In the genomic region with DNA sequence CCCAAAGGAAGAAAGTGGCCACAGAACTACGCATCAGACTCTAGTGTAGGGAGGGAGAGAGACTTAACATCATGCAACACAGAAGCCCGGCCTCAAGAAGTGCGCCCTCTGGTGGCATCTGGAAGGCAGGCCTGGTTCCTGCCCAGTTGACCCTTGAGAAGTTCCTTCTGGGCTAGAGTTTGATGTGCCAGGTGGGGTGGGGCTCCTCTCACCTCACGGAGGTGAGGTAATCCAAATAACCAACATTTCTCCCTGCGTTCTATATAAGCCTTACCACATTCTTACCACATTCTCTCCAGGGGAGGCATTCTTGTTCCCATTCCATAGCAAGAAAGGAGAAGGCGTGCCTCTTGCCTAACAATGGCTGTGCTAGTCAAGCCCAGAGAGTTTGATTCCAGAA, we compare ENCODE assay signal across 9 mouse cellular contexts. TPM values are rescaled to one million over a fixed set of nuclear protein-coding genes. Genes with fewer than 3 reads are reported as not detected.
DNase-seq lines count a peak whose midpoint lies in the region; ATAC-seq lines count a peak whose summit lies in the region.
"Had no signal": no experiment of that assay in that cellular context is flagged by ENCODE, and none has a peak within 500 bp of the region (broad histone marks: within the 10 kb centered on the region; RNA-seq: fewer than 3 reads in every experiment).

No protein-coding gene starts in this region.

- H3K27ac ChIP-seq in midbrain, embryonic 10.5 days (replicated peaks): no peak overlapping the region
- H3K27ac ChIP-seq in midbrain, embryonic 16.5 days (ENCODE audit: low read length): no peak overlapping the region
- H3K27ac ChIP-seq in limb, embryonic 10.5 days: no peak overlapping the region
- H3K27ac ChIP-seq: neural tube, embryonic 13.5 days had no signal

- no peak overlapping the region for H3K4me3 ChIP-seq in midbrain, embryonic 10.5 days
- no peak overlapping the region for H3K4me3 ChIP-seq in midbrain, embryonic 16.5 days (ENCODE audit: low read depth, low read length)
- no peak overlapping the region for H3K4me3 ChIP-seq in limb, embryonic 10.5 days
- H3K4me3 ChIP-seq: neural tube, embryonic 13.5 days had no signal

- ATAC-seq in midbrain, embryonic 16.5 days: no peak
- ATAC-seq in hematopoietic stem cell, adult 5-6 weeks (replicated peaks in 1 of 2; ENCODE audit: insufficient read depth in 1 of 2, low FRiP score in 2 of 2, low TSS enrichment in 1 of 2, low read depth in 1 of 2, poor library complexity in 2 of 2, severe bottlenecking in 2 of 2): peak; percentile 75 to 80

- no peaks in the 10 kb centered on the region for H3K9me3 ChIP-seq in midbrain, embryonic 10.5 days (replicated peaks)
- no peaks in the 10 kb centered on the region for H3K9me3 ChIP-seq in midbrain, embryonic 16.5 days (replicated peaks; ENCODE audit: control insufficient read depth, low read length, poor library complexity, severe bottlenecking)
- no peaks in the 10 kb centered on the region for H3K9me3 ChIP-seq in limb, embryonic 10.5 days (replicated peaks)
- H3K9me3 ChIP-seq: neural tube, embryonic 13.5 days had no signal

- WGBS in midbrain, embryonic 10.5 days: 21% methylated on average over 6 of the region's 6 CpGs
- 23% methylated on average over 6 of the region's 6 CpGs for WGBS in midbrain, embryonic 16.5 days
- 24% methylated on average over 6 of the region's 6 CpGs for WGBS in limb, embryonic 10.5 days

- no peak overlapping the region for H3K4me2 ChIP-seq in midbrain, embryonic 16.5 days (ENCODE audit: low read length)
- H3K4me2 ChIP-seq: neural tube, embryonic 13.5 days had no signal

- peaks cover 9% of the 10 kb centered on the region; the same call in 1 of the 2 replicates for H3K27me3 ChIP-seq in midbrain, embryonic 10.5 days (ENCODE audit: low read depth, poor library complexity, severe bottlenecking)
- H3K27me3 ChIP-seq in midbrain, embryonic 16.5 days (ENCODE audit: control insufficient read depth, insufficient read depth, low read depth, low read length): no peaks in the 10 kb centered on the region
- peaks cover 12% of the 10 kb centered on the region for H3K27me3 ChIP-seq in limb, embryonic 10.5 days (ENCODE audit: low read depth, poor library complexity, severe bottlenecking)

- H3K36me3 ChIP-seq in midbrain, embryonic 10.5 days: peaks cover 19% of the 10 kb centered on the region
- 0 out of 2 replicates have a peak, but pooled peaks cover 1% of the 10 kb centered on the region for H3K36me3 ChIP-seq in midbrain, embryonic 16.5 days (ENCODE audit: control insufficient read depth, insufficient read depth, low read length)
- H3K36me3 ChIP-seq in limb, embryonic 10.5 days: peaks cover 14% of the 10 kb centered on the region

- DNase-seq in midbrain, embryonic 10.5 days (ENCODE audit: low spot score): peak; percentile 78
- DNase-seq in adrenal gland, postnatal 14 days: peak; percentile 89
- peak; percentile 66 for DNase-seq in embryo, embryonic 9.5 days (ENCODE audit: extremely low spot score)
- peak; percentile 86 for DNase-seq in limb, embryonic 10.5 days (ENCODE audit: low spot score)
- peak; percentile 88 for DNase-seq in naive thymus-derived CD4-positive, alpha-beta T cell, adult 2 months (ENCODE audit: low read depth)
- peak; percentile 42 to 52 for DNase-seq in thymus, adult 18-20 months

- peaks cover 19% of the 10 kb centered on the region for H3K4me1 ChIP-seq in midbrain, embryonic 10.5 days
- peaks cover 16% of the 10 kb centered on the region for H3K4me1 ChIP-seq in midbrain, embryonic 16.5 days (ENCODE audit: control insufficient read depth, insufficient read depth, low read length)
- H3K4me1 ChIP-seq in limb, embryonic 10.5 days: no peaks in the 10 kb centered on the region

- no peak overlapping the region for H3K9ac ChIP-seq in midbrain, embryonic 16.5 days (ENCODE audit: low read depth, low read length)
- H3K9ac ChIP-seq: neural tube, embryonic 13.5 days had no signal

RNA-seq across cellular contexts. Expression of a gene that starts 12.7 kb away (rescaled TPM):
- polyA plus RNA-seq in midbrain, embryonic 10.5 days (2016; fragmentation: Nextera tagmentation; extraction: Ambion mirVana): 2,607 and 3,209 TPM in 2 replicates
- 7,758 and 8,549 TPM in 2 replicates for polyA plus RNA-seq in midbrain, embryonic 16.5 days (2015; fragmentation: Nextera tagmentation; extraction: Ambion mirVana)
- total RNA-seq in adrenal gland, postnatal 14 days (2021): 118 and 119 TPM in 2 replicates
- 1,445 and 1,820 TPM in 2 replicates for total RNA-seq in hematopoietic stem cell, adult 5-6 weeks (2017)
- 1,855 and 1,993 TPM in 2 replicates for polyA plus RNA-seq in limb, embryonic 10.5 days (2016; fragmentation: Nextera tagmentation; extraction: Ambion mirVana)

RNA-seq across cellular contexts. Expression of a gene that starts 15.6 kb away (rescaled TPM):
- polyA plus RNA-seq in midbrain, embryonic 10.5 days (2016; fragmentation: Nextera tagmentation; extraction: Ambion mirVana): 3.5 and 3.6 TPM in 2 replicates
- polyA plus RNA-seq in midbrain, embryonic 16.5 days (2015; fragmentation: Nextera tagmentation; extraction: Ambion mirVana): 27.2 and 36.2 TPM in 2 replicates
- total RNA-seq in adrenal gland, postnatal 14 days (2021): 25.9 and 32.2 TPM in 2 replicates
- 15.6 and 25.2 TPM in 2 replicates for total RNA-seq in hematopoietic stem cell, adult 5-6 weeks (2017)
- polyA plus RNA-seq in limb, embryonic 10.5 days (2016; fragmentation: Nextera tagmentation; extraction: Ambion mirVana): 1.2 TPM in 2 replicates

RNA-seq across cellular contexts. Expression of a gene that starts 29.9 kb away (rescaled TPM):
- 25.5 and 28.6 TPM in 2 replicates for polyA plus RNA-seq in midbrain, embryonic 10.5 days (2016; fragmentation: Nextera tagmentation; extraction: Ambion mirVana)
- 1.3 and 1.7 TPM in 2 replicates for polyA plus RNA-seq in midbrain, embryonic 16.5 days (2015; fragmentation: Nextera tagmentation; extraction: Ambion mirVana)
- 1.8 and 3.0 TPM in 2 replicates for total RNA-seq in adrenal gland, postnatal 14 days (2021)
- 15.8 and 34.0 TPM in 2 replicates for total RNA-seq in hematopoietic stem cell, adult 5-6 weeks (2017)
- 21.9 and 29.6 TPM in 2 replicates for polyA plus RNA-seq in limb, embryonic 10.5 days (2016; fragmentation: Nextera tagmentation; extraction: Ambion mirVana)

RNA-seq across cellular contexts. Expression of a gene that starts 54.3 kb away (rescaled TPM):
- polyA plus RNA-seq in midbrain, embryonic 10.5 days (2016; fragmentation: Nextera tagmentation; extraction: Ambion mirVana): 120 and 127 TPM in 2 replicates
- 169 and 175 TPM in 2 replicates for polyA plus RNA-seq in midbrain, embryonic 16.5 days (2015; fragmentation: Nextera tagmentation; extraction: Ambion mirVana)
- 103 and 113 TPM in 2 replicates for total RNA-seq in adrenal gland, postnatal 14 days (2021)
- 51.8 and 71.4 TPM in 2 replicates for total RNA-seq in hematopoietic stem cell, adult 5-6 weeks (2017)
- 104 and 109 TPM in 2 replicates for polyA plus RNA-seq in limb, embryonic 10.5 days (2016; fragmentation: Nextera tagmentation; extraction: Ambion mirVana)
